Mouse (Mus musculus): ENCODE data around the gene Nppc. TPM values are rescaled to one million over a fixed set of nuclear protein-coding genes. Genes with fewer than 3 reads are reported as not detected.

Nppc gene
- not detected in 2 replicates for polyA plus RNA-seq (2012; ENCODE audit: insufficient read depth, insufficient read length, missing spikeins)

DNA sequence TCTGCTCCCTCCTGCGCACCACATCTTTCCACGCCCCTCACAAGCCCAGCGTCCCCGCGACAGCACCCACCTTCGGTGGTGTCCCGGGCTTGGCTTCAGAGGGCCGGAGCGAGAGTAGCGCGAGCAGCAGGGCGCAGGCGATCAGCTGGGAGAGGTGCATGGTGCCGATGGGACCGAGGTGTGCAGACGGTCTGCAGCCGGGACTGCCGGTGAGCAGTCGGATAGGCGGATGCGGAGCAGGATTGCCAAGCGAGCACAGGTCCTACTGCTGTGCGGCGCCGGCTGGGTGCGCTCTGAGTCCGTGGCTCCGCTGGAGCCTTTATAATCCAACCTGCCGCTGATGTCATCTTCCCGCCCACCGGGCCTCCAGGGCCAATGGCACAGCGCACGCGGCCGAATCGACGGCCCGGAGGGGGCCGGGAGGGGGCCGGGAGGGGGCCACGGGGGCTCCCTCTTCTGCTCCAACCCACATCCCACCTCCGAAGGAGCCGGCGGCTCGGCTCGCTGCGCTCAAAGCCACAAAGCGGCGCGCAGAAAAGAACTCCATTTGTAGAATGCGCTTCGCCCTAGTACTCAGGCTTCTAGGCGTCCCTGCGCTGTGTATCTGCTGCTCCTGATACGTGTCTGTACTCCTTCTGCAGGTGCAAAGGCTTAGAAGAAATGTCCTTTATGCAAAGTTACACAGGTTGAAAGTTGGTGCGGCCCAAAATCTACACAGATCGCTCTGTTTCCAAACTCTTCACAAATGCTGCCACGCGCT lies at the start of gene Nppc:
Gene Nppc (minus strand): TSS at position 293 of the 760 bp plus-strand sequence.
- Histone ChIP-seq H3K4me1 (ENCODE audit: control insufficient read depth, insufficient read depth, low read length) (no peaks in the 10 kb centered on the region), H3K27ac (ENCODE audit: insufficient read depth, low read depth, low read length) (no peak within 1 kb of the TSS), H3K4me3 (ENCODE audit: insufficient read depth, low read length) (peak within 1 kb of the TSS; percentile 55)
- TF ChIP-seq CTCF (IDR thresholded peaks at IDR 0.05; ENCODE audit: low read depth, low read length) (no peak), POLR2A (IDR thresholded peaks at IDR 0.05; ENCODE audit: borderline replicate concordance, low read depth, low read length) (no peak)

GRCm38 (mm10) chr1:86719391-86719790 lies 49.0 kb upstream of the Nppc start:
- H3K4me3 ChIP-seq (ENCODE audit: insufficient read depth, low read length) = no peak overlapping the region
- TF ChIP-seq CTCF (IDR thresholded peaks at IDR 0.05; ENCODE audit: low read depth, low read length) (no peak), POLR2A (IDR thresholded peaks at IDR 0.05; ENCODE audit: borderline replicate concordance, low read depth, low read length) (no peak)

DNA sequence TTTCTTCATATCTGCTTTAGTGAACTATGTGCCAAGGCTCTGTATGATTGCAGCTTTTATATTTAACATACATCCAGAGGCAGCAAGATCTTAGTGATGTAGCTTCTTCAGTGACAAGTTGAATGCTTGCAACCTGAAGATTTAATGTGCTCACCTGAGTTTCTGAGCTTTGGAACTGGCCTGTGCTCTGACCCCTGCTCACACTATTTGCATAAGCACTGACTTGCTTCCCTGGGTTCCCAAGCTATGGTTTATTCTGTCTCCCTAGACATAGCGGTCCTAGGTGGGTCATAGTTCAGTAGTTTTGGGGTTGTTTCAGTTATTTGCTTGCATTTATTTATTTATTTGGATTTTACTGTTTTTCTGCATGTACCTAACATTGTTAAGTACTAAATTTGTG lies 47.8 kb upstream of the Nppc start:
- Histone ChIP-seq H3K4me1 (ENCODE audit: control insufficient read depth, insufficient read depth, low read length) (no peaks in the 10 kb centered on the region), H3K4me3 (ENCODE audit: insufficient read depth, low read length) (no peak overlapping the region), H3K27ac (ENCODE audit: insufficient read depth, low read depth, low read length) (no peak overlapping the region)
- TF ChIP-seq POLR2A (IDR thresholded peaks at IDR 0.05; ENCODE audit: borderline replicate concordance, low read depth, low read length) (no peak), CTCF (IDR thresholded peaks at IDR 0.05; ENCODE audit: low read depth, low read length) (no peak)

More at GRCm38 (mm10) chr1:86719391-86719790, 49.0 kb upstream of the Nppc start:
- no peak overlapping the region for H3K27ac ChIP-seq (ENCODE audit: insufficient read depth, low read depth, low read length)
- no peaks in the 10 kb centered on the region for H3K4me1 ChIP-seq (ENCODE audit: control insufficient read depth, insufficient read depth, low read length)

GRCm38 (mm10) chr1:86713054-86713453 lies 42.7 kb upstream of the Nppc start:
- Histone ChIP-seq H3K27ac (ENCODE audit: insufficient read depth, low read depth, low read length) (no peak overlapping the region), H3K4me3 (ENCODE audit: insufficient read depth, low read length) (no peak overlapping the region), H3K4me1 (ENCODE audit: control insufficient read depth, insufficient read depth, low read length) (no peaks in the 10 kb centered on the region; the same call in 1 of the 2 replicates)
- TF ChIP-seq CTCF (IDR thresholded peaks at IDR 0.05; ENCODE audit: low read depth, low read length) (no peak), POLR2A (IDR thresholded peaks at IDR 0.05; ENCODE audit: borderline replicate concordance, low read depth, low read length) (no peak)

GRCm38 (mm10) chr1:86712045-86712444 lies 41.7 kb upstream of the Nppc start:
- Histone ChIP-seq H3K4me1 (ENCODE audit: control insufficient read depth, insufficient read depth, low read length) (no peaks in the 10 kb centered on the region; the same call in 1 of the 2 replicates), H3K4me3 (ENCODE audit: insufficient read depth, low read length) (no peak overlapping the region), H3K27ac (ENCODE audit: insufficient read depth, low read depth, low read length) (no peak overlapping the region)
- no peak for TF ChIP-seq CTCF (IDR thresholded peaks at IDR 0.05; ENCODE audit: low read depth, low read length)
- TF ChIP-seq POLR2A (IDR thresholded peaks at IDR 0.05; ENCODE audit: borderline replicate concordance, low read depth, low read length) = no peak

- no peak overlapping the region for H3K27ac ChIP-seq (ENCODE audit: insufficient read depth, low read depth, low read length)
- no peak overlapping the region for H3K4me3 ChIP-seq (ENCODE audit: insufficient read depth, low read length)
- no peaks in the 10 kb centered on the region; the same call in 1 of the 2 replicates for H3K4me1 ChIP-seq (ENCODE audit: control insufficient read depth, insufficient read depth, low read length)
- TF ChIP-seq CTCF (IDR thresholded peaks at IDR 0.05; ENCODE audit: low read depth, low read length) = no peak
- no peak for TF ChIP-seq POLR2A (IDR thresholded peaks at IDR 0.05; ENCODE audit: borderline replicate concordance, low read depth, low read length)
These were observed 39.2 kb upstream of the Nppc start for GRCm38 (mm10) chr1:86709546-86709945.

- Histone ChIP-seq H3K4me3 (ENCODE audit: insufficient read depth, low read length) (no peak overlapping the region), H3K4me1 (ENCODE audit: control insufficient read depth, insufficient read depth, low read length) (peaks cover 4% of the 10 kb centered on the region), H3K27ac (ENCODE audit: insufficient read depth, low read depth, low read length) (no peak overlapping the region)
- TF ChIP-seq CTCF (IDR thresholded peaks at IDR 0.05; ENCODE audit: low read depth, low read length) (no peak), POLR2A (IDR thresholded peaks at IDR 0.05; ENCODE audit: borderline replicate concordance, low read depth, low read length) (no peak)
These were observed 35.1 kb upstream of the Nppc start for GRCm38 (mm10) chr1:86705461-86705860.

GRCm38 (mm10) chr1:86703965-86704326 lies 33.6 kb upstream of the Nppc start:
- peak overlapping the region; percentile 60 for H3K27ac ChIP-seq (ENCODE audit: insufficient read depth, low read depth, low read length)
- peaks cover 4% of the 10 kb centered on the region for H3K4me1 ChIP-seq (ENCODE audit: control insufficient read depth, insufficient read depth, low read length)
- TF ChIP-seq CTCF (IDR thresholded peaks at IDR 0.05; ENCODE audit: low read depth, low read length) (no peak), POLR2A (IDR thresholded peaks at IDR 0.05; ENCODE audit: borderline replicate concordance, low read depth, low read length) (no peak)
- peak overlapping the region; percentile 98 for H3K4me3 ChIP-seq (ENCODE audit: insufficient read depth, low read length)

GRCm38 (mm10) chr1:86703300-86703964 lies 33.1 kb upstream of the Nppc start, which contains the start of gene Dis3l2:
Gene Dis3l2, plus strand, starts transcription at chr1:86703808.
- H3K27ac ChIP-seq (ENCODE audit: insufficient read depth, low read depth, low read length) = peak within 1 kb of the TSS; percentile 60
- TF ChIP-seq CTCF (IDR thresholded peaks at IDR 0.05; ENCODE audit: low read depth, low read length) = no peak
- TF ChIP-seq POLR2A (IDR thresholded peaks at IDR 0.05; ENCODE audit: borderline replicate concordance, low read depth, low read length) = no peak
- peaks cover 4% of the 10 kb centered on the region for H3K4me1 ChIP-seq (ENCODE audit: control insufficient read depth, insufficient read depth, low read length)
- peak within 1 kb of the TSS; percentile 98 for H3K4me3 ChIP-seq (ENCODE audit: insufficient read depth, low read length)

DNA sequence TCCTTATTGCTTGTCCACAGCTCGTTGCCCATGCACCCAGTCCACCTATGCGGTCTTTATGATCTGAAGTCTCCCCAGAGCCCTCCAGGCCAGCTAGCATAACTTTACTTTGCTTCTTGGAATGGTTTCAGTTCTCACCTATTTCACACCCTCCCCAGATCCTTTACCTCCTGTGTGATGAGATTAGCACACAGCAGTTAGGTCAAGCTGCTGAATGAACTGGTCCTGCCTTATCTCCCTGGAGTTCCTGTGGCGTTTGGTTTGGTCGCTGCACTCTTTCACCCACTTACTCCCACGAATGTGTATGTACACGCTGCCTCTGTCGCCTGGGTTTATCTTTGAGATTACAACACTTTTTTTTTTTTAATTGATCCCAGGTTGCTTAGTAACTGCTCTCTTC lies 30.0 kb upstream of the Nppc start:
- no peak overlapping the region for H3K27ac ChIP-seq (ENCODE audit: insufficient read depth, low read depth, low read length)
- H3K4me3 ChIP-seq (ENCODE audit: insufficient read depth, low read length) = no peak overlapping the region
- peaks cover 4% of the 10 kb centered on the region for H3K4me1 ChIP-seq (ENCODE audit: control insufficient read depth, insufficient read depth, low read length)
- no peak for TF ChIP-seq CTCF (IDR thresholded peaks at IDR 0.05; ENCODE audit: low read depth, low read length)
